Mouse (Mus musculus): ENCODE results near the gene Atp6v1a. TPM values are rescaled to one million over a fixed set of nuclear protein-coding genes. Genes with fewer than 3 reads are reported as not detected.

The Atp6v1a gene
- polyA plus RNA-seq, 1 experiment from 2014 or later, result 22.6 TPM

GRCm38 (mm10) chr16:44102925-44103324 lies 36.6 kb downstream of the Atp6v1a start:
- Histone ChIP-seq H3K27ac (ENCODE audit: low read depth) (no peak overlapping the region), H3K9ac (replicated peaks) (no peak overlapping the region), H3K36me3 (replicated peaks; ENCODE audit: insufficient read depth, low read length) (peaks cover 75% of the 10 kb centered on the region), H3K27me3 (ENCODE audit: insufficient read depth, low read length) (no peaks in the 10 kb centered on the region), H3K9me3 (ENCODE audit: low read length) (no peaks in the 10 kb centered on the region), H3K4me2 (ENCODE audit: low read depth, low read length) (no peak overlapping the region), H3K4me3 (ENCODE audit: low read depth, low read length) (no peak overlapping the region), H3K4me1 (ENCODE audit: insufficient read depth) (no peaks in the 10 kb centered on the region)
- no peak for DNase-seq
- ATAC-seq, result no peak
- WGBS (ENCODE audit: insufficient replicate concordance), result 89% methylated on average over 2 of the region's 2 CpGs
- no peak for TF ChIP-seq CTCF (IDR thresholded peaks at IDR 0.05; ENCODE audit: low read depth)
- TF ChIP-seq EP300 (IDR thresholded peaks at IDR 0.05; ENCODE audit: low read depth), result no peak

- TF ChIP-seq CTCF (IDR thresholded peaks at IDR 0.05; ENCODE audit: low read depth) (no peak), EP300 (IDR thresholded peaks at IDR 0.05; ENCODE audit: low read depth) (no peak)
- no peak overlapping the region for H3K4me2 ChIP-seq (ENCODE audit: low read depth, low read length)
- DNase-seq (no peak), ATAC-seq (no peak)
- no peak overlapping the region for H3K27ac ChIP-seq (ENCODE audit: low read depth)
- H3K9ac ChIP-seq (replicated peaks), result no peak overlapping the region
- H3K27me3 ChIP-seq (ENCODE audit: insufficient read depth, low read length), result no peaks in the 10 kb centered on the region
- no peaks in the 10 kb centered on the region for H3K4me1 ChIP-seq (ENCODE audit: insufficient read depth)
- no peaks in the 10 kb centered on the region for H3K9me3 ChIP-seq (ENCODE audit: low read length)
- 90% methylated on average over 12 of the region's 12 CpGs for WGBS (ENCODE audit: insufficient replicate concordance)
- no peak overlapping the region for H3K4me3 ChIP-seq (ENCODE audit: low read depth, low read length)
- peaks cover 71% of the 10 kb centered on the region for H3K36me3 ChIP-seq (replicated peaks; ENCODE audit: insufficient read depth, low read length)
Measured at GRCm38 (mm10) chr16:44101181-44101710, 38.3 kb downstream of the Atp6v1a start.

- WGBS (ENCODE audit: insufficient replicate concordance), result 90% methylated on average over 7 of the region's 7 CpGs
- no peak for DNase-seq
- TF ChIP-seq CTCF (IDR thresholded peaks at IDR 0.05; ENCODE audit: low read depth), result no peak
- TF ChIP-seq EP300 (IDR thresholded peaks at IDR 0.05; ENCODE audit: low read depth), result no peak
- Histone ChIP-seq H3K9ac (replicated peaks) (no peak overlapping the region), H3K4me1 (ENCODE audit: insufficient read depth) (no peaks in the 10 kb centered on the region), H3K4me3 (ENCODE audit: low read depth, low read length) (no peak overlapping the region), H3K9me3 (ENCODE audit: low read length) (no peaks in the 10 kb centered on the region), H3K27me3 (ENCODE audit: insufficient read depth, low read length) (no peaks in the 10 kb centered on the region), H3K27ac (ENCODE audit: low read depth) (no peak overlapping the region), H3K36me3 (replicated peaks; ENCODE audit: insufficient read depth, low read length) (peaks cover 77% of the 10 kb centered on the region), H3K4me2 (ENCODE audit: low read depth, low read length) (no peak overlapping the region)
- ATAC-seq, result no peak
Measured at GRCm38 (mm10) chr16:44099377-44099776, 40.1 kb downstream of the Atp6v1a start.

DNA sequence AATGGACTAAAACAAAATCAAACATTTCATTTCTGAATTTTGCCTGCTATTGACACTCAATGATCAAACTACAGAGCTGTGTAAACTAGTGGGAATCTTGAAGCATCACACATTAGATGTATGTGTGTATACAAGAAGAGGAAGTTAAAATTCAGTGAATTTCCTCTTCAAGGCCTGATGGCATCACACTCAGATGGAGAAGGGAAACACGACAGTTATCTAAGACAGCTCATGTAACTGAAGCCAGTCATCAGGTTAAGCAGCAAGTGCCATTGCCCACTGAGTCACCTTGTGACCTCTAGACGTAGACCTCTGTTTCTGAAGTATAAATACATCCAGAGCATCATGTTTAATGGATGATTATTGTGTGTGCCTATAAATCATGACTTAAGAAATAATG lies 51.9 kb downstream of the Atp6v1a start:
- H3K4me2 ChIP-seq (ENCODE audit: low read depth, low read length), result no peak overlapping the region
- DNase-seq (no peak), ATAC-seq (no peak)
- H3K27me3 ChIP-seq (ENCODE audit: insufficient read depth, low read length), result no peaks in the 10 kb centered on the region
- no peak overlapping the region for H3K9ac ChIP-seq (replicated peaks)
- 36% methylated on average over 2 of the region's 2 CpGs for WGBS (ENCODE audit: insufficient replicate concordance)
- H3K4me3 ChIP-seq (ENCODE audit: low read depth, low read length), result no peak overlapping the region
- H3K36me3 ChIP-seq (replicated peaks; ENCODE audit: insufficient read depth, low read length), result peaks cover 51% of the 10 kb centered on the region
- no peak overlapping the region for H3K27ac ChIP-seq (ENCODE audit: low read depth)
- no peaks in the 10 kb centered on the region for H3K9me3 ChIP-seq (ENCODE audit: low read length)
- TF ChIP-seq CTCF (IDR thresholded peaks at IDR 0.05; ENCODE audit: low read depth) (no peak), EP300 (IDR thresholded peaks at IDR 0.05; ENCODE audit: low read depth) (no peak)
- H3K4me1 ChIP-seq (ENCODE audit: insufficient read depth), result no peaks in the 10 kb centered on the region

DNA sequence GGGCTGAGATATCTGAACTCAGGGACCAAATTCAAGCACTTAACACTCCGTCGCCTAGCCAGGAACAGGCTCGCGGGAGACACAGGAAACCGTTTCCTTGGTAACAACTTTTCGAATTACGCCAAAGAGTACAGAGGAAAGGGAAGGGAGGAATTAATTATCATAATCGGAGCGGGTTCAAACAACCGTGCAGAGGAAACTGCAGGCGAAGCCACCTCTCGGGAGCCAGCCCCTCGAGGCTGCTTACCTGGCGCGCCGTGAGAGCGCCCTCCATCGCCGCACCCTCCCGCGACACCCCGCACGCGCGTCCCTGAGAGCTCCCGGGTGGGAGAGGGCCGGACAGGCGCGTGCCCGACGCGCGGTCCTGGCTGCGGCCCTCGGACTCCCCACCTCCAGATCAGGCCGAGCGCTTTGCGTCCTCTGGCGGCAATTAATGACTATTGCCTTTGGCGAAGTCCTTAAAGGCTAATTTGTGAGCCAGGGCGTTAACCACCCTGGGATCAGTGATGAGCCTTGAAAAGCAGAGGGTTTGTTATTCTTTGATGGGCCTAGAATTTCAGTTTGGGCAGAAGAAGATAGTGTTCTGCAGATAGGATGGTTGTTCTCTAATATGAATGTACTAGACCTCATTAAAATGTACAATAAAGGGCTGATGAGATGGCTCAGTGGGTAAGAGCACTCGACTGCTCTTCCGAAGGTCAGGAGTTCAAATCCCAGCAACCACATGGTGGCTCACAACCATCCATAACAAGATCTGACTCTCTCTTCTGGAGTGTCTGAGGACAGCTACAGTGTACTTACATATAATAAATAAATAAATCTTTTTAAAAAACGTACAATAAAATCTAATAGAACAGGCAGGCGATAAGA lies 76.2 kb downstream of the Atp6v1a start, which contains the start of gene Gramd1c:
Gene Gramd1c (minus strand): TSS at position 321 of the 870 bp plus-strand sequence.
- 8% methylated on average over 45 of the region's 45 CpGs for WGBS (ENCODE audit: insufficient replicate concordance)
- no peaks in the 10 kb centered on the region for H3K9me3 ChIP-seq (ENCODE audit: low read length)
- H3K9ac ChIP-seq (replicated peaks), result peak within 1 kb of the TSS; percentile 57
- no peak for TF ChIP-seq EP300 (IDR thresholded peaks at IDR 0.05; ENCODE audit: low read depth)
- peak; percentile 87 for TF ChIP-seq CTCF (IDR thresholded peaks at IDR 0.05; ENCODE audit: low read depth)
- peak within 1 kb of the TSS; percentile 85 for H3K27ac ChIP-seq (ENCODE audit: low read depth)
- no peaks in the 10 kb centered on the region for H3K27me3 ChIP-seq (ENCODE audit: insufficient read depth, low read length)
- DNase-seq, result peak; percentile 76
- 0 out of 2 replicates have a peak, but pooled peaks cover 3% of the 10 kb centered on the region for H3K4me1 ChIP-seq (ENCODE audit: insufficient read depth)
- H3K36me3 ChIP-seq (replicated peaks; ENCODE audit: insufficient read depth, low read length), result no peaks in the 10 kb centered on the region
- peak within 1 kb of the TSS; percentile 64 for H3K4me2 ChIP-seq (ENCODE audit: low read depth, low read length)
- ATAC-seq, result peak; percentile 58
- peak within 1 kb of the TSS; percentile 42 for H3K4me3 ChIP-seq (ENCODE audit: low read depth, low read length)

DNA sequence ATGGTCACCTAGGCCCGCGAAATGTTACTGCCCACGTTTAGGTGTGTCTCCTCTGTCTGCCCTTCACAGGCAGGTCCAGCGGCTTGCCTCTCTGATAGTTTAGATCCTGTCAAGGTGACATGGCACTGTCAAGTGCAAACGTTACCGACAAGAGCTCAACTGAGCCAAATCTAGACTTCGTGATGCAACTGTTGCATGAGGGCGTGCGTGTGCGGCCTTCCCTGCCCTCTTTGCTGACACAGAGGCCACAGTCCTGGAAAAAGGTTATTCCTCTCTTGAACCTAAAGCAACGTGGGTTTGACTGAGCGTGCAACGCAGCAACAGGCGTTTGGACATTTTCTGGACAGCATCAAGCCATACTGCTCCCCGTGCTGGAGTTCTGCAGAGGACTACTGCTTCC lies 78.2 kb downstream of the Atp6v1a start:
- ATAC-seq, result peak; percentile 85
- peak overlapping the region; percentile 7; the same call in 1 of the 2 replicates for H3K4me2 ChIP-seq (ENCODE audit: low read depth, low read length)
- 0 out of 2 replicates have a peak, but pooled peaks cover 3% of the 10 kb centered on the region for H3K36me3 ChIP-seq (replicated peaks; ENCODE audit: insufficient read depth, low read length)
- peak; percentile 55 for DNase-seq
- H3K9me3 ChIP-seq (ENCODE audit: low read length), result no peaks in the 10 kb centered on the region
- H3K4me1 ChIP-seq (ENCODE audit: insufficient read depth), result 0 out of 2 replicates have a peak, but pooled peaks cover 3% of the 10 kb centered on the region
- H3K27me3 ChIP-seq (ENCODE audit: insufficient read depth, low read length), result no peaks in the 10 kb centered on the region
- TF ChIP-seq CTCF (IDR thresholded peaks at IDR 0.05; ENCODE audit: low read depth), result no peak
- no peak for TF ChIP-seq EP300 (IDR thresholded peaks at IDR 0.05; ENCODE audit: low read depth)
- WGBS (ENCODE audit: insufficient replicate concordance), result 71% methylated on average over 15 of the region's 15 CpGs
- H3K4me3 ChIP-seq (ENCODE audit: low read depth, low read length), result no peak overlapping the region
- H3K9ac ChIP-seq (replicated peaks), result no peak overlapping the region; the same call in 1 of the 2 replicates
- peak overlapping the region; percentile 85 for H3K27ac ChIP-seq (ENCODE audit: low read depth)
